Mouse (Mus musculus) neural tube, embryonic 14.5 days (tissue): ENCODE results near the gene Plpp2. TPM values are rescaled to one million over a fixed set of nuclear protein-coding genes. Genes with fewer than 3 reads are reported as not detected.

Source experiments
- ATAC-seq: fragments of 200-750 bp; cut with Nextera tagmentation; 2 replicates; pipeline ENCODE4 v1.8.0; 2017; ENCODE audit warnings: low read depth, mild to moderate bottlenecking, moderate TSS enrichment, moderate library complexity
- H3K27ac ChIP-seq: fragments of 300-500 bp; sonication (generic); 2 replicates; pipeline ENCODE4 v1.5.1; 2014; ENCODE audit warnings: low read depth, mild to moderate bottlenecking, control low read depth, low read length, moderate library complexity, mixed read lengths
- H3K27me3 ChIP-seq: fragments of 300-500 bp; sonication (generic); 2 replicates; pipeline ENCODE4 v1.6.1; 2014; ENCODE audit warnings: low read length; ENCODE audit not compliant: control insufficient read depth, insufficient read depth
- H3K36me3 ChIP-seq: fragments of 300-500 bp; sonication (generic); 2 replicates; pipeline ENCODE4 v1.6.1; 2014; ENCODE audit warnings: low read length, mixed read lengths; ENCODE audit not compliant: control insufficient read depth, insufficient read depth
- H3K4me1 ChIP-seq: fragments of 300-500 bp; sonication (generic); 2 replicates; pipeline ENCODE4 v1.6.1; 2014; ENCODE audit warnings: low read length; ENCODE audit not compliant: control insufficient read depth, insufficient read depth
- H3K4me2 ChIP-seq: fragments of 300-500 bp; sonication (generic); 2 replicates; pipeline ENCODE4 v1.6.1; 2014; ENCODE audit warnings: mild to moderate bottlenecking, low read depth, low read length, control low read depth
- H3K4me3 ChIP-seq: fragments of 300-500 bp; sonication (generic); 2 replicates; pipeline ENCODE4 v1.5.1; 2014; ENCODE audit warnings: low read depth, low read length, control low read depth, mixed read lengths
- H3K9ac ChIP-seq: fragments of 300-500 bp; sonication (generic); replicated peaks from 2 replicates; pipeline ENCODE4 v1.6.1; 2014; ENCODE audit warnings: low read depth, mild to moderate bottlenecking, control low read depth, low read length, mixed read lengths
- H3K9me3 ChIP-seq: fragments of 300-500 bp; sonication (generic); 2 replicates; pipeline ENCODE4 v1.6.1; 2016; ENCODE audit warnings: low read length; ENCODE audit not compliant: control insufficient read depth
- WGBS: fragments of 180-500 bp; shearing (Covaris S2); extraction: QIAGEN DNeasy Blood & Tissue Kit; methylation state at CpG from one replicate; pipeline ENCODE4 v1.1.7; 2014; 5-methylcytosine and 5-hydroxymethylcytosine counted together
- polyA plus RNA-seq: library from polyadenylated mRNA; unstranded; fragments of >200 nt; fragmentation: Nextera tagmentation; extraction: Ambion mirVana; gene quantifications from 2 replicates; pipeline ENCODE4 v1.2.1, GENCODE M21; 2014

Plpp2 gene
- polyA plus RNA-seq, 1 experiment from 2014 or later: 22.6 TPM

DNA sequence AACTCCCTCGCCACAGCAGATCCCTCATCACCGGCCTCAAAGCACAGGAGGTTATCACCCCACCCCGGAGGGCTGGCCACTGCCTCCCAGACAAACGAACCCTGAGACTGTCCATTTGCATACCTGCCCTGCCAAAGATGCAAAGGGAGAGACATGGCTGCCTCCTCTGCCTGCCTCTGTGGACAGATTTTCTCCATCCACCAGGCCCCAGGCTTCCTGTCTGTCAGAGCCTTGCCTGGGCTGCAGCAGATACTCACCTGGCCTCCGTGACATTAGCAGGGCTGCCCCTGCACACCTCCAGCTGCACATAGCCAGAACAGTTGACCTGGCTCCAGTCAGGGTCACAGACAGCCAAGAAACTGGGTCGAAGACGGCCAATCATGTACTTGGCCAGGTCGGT lies 3.4 kb downstream of the Plpp2 start:
- Histone ChIP-seq H3K4me1 (0 out of 2 replicates have a peak, but pooled peaks cover 3% of the 10 kb centered on the region), H3K27ac (no peak overlapping the region), H3K4me2 (no peak overlapping the region), H3K9me3 (no peaks in the 10 kb centered on the region), H3K27me3 (no peaks in the 10 kb centered on the region), H3K9ac (no peak overlapping the region), H3K36me3 (no peaks in the 10 kb centered on the region), H3K4me3 (no peak overlapping the region)
- WGBS: 73% methylated on average over 8 of the region's 8 CpGs
- no peak for ATAC-seq

DNA sequence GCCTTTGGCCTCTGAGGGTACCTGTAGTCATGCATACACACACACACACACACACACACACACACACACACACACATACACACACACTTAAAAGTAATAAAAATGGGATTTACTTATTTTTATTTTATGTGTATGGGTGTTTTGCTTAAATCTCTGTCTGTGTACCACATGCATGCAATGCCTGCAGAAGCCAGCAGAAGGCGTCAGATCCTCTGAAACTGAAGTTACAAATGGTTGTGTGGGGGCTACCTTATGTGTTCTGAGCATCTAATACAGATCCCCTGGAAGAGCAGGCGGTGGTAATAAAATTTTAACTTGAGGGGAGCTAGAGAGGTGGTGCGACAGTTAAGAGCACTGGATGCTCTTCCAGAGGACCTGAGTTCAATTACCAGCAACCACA lies 5.5 kb downstream of the Plpp2 start:
- no peak for ATAC-seq
- Histone ChIP-seq H3K27ac (no peak overlapping the region), H3K4me3 (no peak overlapping the region), H3K9me3 (no peaks in the 10 kb centered on the region), H3K4me2 (no peak overlapping the region), H3K4me1 (no peaks in the 10 kb centered on the region), H3K9ac (no peak overlapping the region), H3K36me3 (no peaks in the 10 kb centered on the region), H3K27me3 (no peaks in the 10 kb centered on the region)
- 86% methylated on average over 3 of the region's 3 CpGs for WGBS

DNA sequence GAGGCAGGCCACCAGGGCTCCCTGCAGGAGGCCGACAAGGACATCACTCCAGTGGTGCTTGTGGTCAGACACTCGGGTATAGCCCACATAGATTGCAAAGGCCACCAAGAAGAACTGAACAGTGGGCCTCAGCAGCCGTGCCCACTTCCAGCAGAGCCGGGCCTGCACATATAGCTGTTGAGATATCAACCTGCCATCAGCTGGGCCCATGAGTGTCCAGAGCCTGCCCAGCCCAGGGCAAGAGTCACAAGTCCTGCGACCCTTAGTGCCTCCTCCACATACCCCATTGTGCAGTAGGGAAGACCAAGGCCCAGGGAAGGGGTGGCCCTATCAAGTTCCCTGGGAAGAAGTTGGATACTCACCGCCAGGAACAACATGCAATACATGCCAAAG lies 6.1 kb downstream of the Plpp2 start:
- WGBS: 92% methylated on average over 6 of the region's 6 CpGs
- H3K4me3 ChIP-seq: no peak overlapping the region
- H3K4me1 ChIP-seq: no peaks in the 10 kb centered on the region
- no peak overlapping the region for H3K9ac ChIP-seq
- no peak for ATAC-seq
- H3K4me2 ChIP-seq: no peak overlapping the region
- no peaks in the 10 kb centered on the region for H3K9me3 ChIP-seq
- no peak overlapping the region for H3K27ac ChIP-seq
- H3K27me3 ChIP-seq: no peaks in the 10 kb centered on the region
- H3K36me3 ChIP-seq: no peaks in the 10 kb centered on the region

DNA sequence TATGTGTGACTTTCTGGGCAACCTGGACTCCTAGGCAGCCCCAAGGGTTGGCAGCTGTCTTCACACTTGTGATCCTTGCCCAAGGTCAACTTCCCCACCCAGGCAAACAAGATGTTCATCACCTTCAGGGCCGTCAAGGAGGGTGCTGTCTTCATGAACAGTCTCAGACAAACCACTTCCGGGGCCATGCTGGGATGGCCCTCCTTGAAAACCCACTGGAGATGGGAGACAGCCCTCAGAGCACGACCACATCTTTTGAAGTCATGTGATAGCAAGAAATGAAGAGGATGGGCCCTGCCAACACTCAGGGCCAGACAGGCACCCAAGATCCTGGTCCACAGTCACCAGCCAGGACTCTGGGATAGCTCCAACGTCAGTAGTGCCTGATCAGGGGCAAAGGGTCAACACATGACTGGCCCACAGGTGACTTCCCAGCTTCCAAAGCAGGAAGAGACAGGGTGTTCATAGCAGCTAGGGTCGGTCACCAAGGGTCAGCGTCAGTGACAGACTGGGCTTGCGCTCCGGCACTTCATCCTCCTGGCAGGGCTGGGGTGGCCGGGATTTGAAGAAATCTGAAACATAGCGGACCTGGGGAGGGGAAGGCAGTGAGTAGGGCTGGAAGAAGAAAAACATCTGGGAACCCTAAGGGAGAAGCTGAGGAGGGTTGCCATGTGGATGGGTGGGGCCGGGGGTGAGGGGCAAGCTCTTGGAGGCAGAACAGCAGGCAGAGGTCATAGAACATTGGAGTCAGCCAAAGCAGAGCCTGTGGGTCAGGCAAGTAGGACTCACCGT lies 6.7 kb downstream of the Plpp2 start:
- no peaks in the 10 kb centered on the region for H3K9me3 ChIP-seq
- 92% methylated on average over 12 of the region's 12 CpGs for WGBS
- no peaks in the 10 kb centered on the region for H3K27me3 ChIP-seq
- H3K36me3 ChIP-seq: no peaks in the 10 kb centered on the region
- H3K9ac ChIP-seq: no peak overlapping the region
- no peak overlapping the region for H3K4me2 ChIP-seq
- ATAC-seq: no peak
- H3K27ac ChIP-seq: no peak overlapping the region
- no peak overlapping the region for H3K4me3 ChIP-seq
- H3K4me1 ChIP-seq: no peaks in the 10 kb centered on the region

DNA sequence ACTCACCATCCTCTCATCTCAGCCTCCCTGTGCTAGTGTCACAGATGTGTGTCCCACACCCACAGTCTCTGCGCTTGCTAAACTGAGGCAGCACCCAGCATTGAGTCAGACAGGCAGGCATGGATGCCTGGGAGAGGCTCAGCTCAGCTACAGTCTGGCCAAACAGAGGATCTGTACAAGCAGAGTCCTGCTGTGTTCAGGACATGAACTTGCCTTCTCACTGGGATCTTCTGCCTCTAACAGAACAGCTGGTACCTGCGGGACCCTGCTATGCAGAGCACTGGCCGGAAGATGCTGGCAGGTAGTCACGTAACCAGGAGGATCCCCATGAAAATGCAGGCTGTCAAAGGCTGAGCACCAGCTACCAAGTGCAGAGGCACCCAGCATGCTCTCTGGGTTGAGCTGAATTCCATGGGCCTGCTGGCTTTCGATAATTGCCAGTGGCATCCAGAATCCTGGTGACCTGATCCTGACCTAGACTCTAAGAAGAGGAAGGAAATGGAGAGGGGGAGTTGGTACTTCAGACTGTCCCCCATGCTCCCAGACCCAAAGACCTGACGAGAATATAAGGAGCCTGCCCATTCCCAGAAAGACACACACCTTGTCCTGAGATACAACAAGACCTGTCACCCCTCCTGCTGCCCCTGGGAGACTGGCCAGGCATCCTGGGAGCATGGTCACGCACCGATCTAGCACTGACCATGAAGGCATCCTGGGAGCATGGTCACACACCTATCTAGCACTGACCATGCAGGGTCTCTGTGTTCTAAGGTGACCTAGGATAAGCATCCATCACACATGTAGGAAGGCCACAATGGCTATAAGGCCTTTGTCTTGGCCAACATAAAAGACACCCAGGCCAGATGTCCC lies 7.9 kb downstream of the Plpp2 start:
- no peak overlapping the region for H3K4me2 ChIP-seq
- H3K27me3 ChIP-seq: no peaks in the 10 kb centered on the region
- no peak for ATAC-seq
- whole genome bisulfite sequencing: 95% methylated on average over 8 of the region's 8 CpGs
- no peaks in the 10 kb centered on the region for H3K36me3 ChIP-seq
- no peaks in the 10 kb centered on the region for H3K4me1 ChIP-seq
- H3K9ac ChIP-seq: no peak overlapping the region
- H3K27ac ChIP-seq: no peak overlapping the region
- no peak overlapping the region for H3K4me3 ChIP-seq
- H3K9me3 ChIP-seq: no peaks in the 10 kb centered on the region

DNA sequence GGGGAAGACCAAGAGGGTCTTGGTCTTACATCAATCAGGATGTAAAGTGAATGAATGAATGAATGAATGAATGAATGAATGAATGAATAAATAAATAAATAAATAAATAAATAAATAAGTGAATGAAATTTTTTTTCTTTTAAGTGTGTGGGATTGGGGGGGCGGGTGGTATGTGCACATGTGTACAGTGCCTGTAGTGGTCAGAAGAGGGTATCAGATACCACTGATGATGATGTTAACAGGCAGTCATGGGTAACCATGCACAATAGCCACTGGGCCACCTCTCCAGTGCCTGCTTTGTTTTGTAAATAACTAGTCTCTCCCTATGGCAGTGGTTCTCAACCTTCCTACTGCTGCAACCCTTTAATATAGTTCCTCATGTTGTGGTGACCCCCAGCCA lies 9.2 kb downstream of the Plpp2 start:
- H3K9ac ChIP-seq: no peak overlapping the region
- no peaks in the 10 kb centered on the region for H3K27me3 ChIP-seq
- ATAC-seq: no peak
- H3K4me1 ChIP-seq: no peaks in the 10 kb centered on the region
- no peak overlapping the region for H3K27ac ChIP-seq
- H3K4me3 ChIP-seq: no peak overlapping the region
- 91% methylated on average over 1 of the region's 1 CpGs for WGBS
- H3K4me2 ChIP-seq: no peak overlapping the region
- no peaks in the 10 kb centered on the region for H3K9me3 ChIP-seq
- no peaks in the 10 kb centered on the region for H3K36me3 ChIP-seq

DNA sequence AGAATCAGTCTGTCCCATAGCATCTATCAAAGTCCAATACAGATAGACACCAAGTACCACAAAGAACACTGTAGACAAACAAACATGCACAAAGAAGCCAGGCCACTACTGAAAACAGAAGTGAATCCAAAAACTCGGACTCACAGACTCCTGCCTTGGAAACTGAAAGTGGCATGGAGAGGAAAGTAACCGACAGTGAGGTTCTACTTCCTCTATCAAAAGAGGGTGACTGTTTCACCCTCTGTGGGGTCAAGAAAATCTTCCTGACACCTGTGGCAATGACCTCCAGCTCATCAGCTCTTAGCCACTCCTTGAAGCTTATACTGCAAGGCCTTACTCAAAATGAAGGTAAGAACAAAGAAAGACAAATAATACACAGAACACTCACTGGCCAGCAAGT lies 26.9 kb downstream of the Plpp2 start:
- H3K4me1 ChIP-seq: no peaks in the 10 kb centered on the region
- no peaks in the 10 kb centered on the region for H3K9me3 ChIP-seq
- no peak overlapping the region for H3K27ac ChIP-seq
- WGBS: 79% methylated on average over 2 of the region's 2 CpGs
- H3K4me3 ChIP-seq: no peak overlapping the region
- H3K9ac ChIP-seq: no peak overlapping the region
- ATAC-seq: no peak
- H3K27me3 ChIP-seq: no peaks in the 10 kb centered on the region
- no peaks in the 10 kb centered on the region for H3K36me3 ChIP-seq
- no peak overlapping the region for H3K4me2 ChIP-seq

DNA sequence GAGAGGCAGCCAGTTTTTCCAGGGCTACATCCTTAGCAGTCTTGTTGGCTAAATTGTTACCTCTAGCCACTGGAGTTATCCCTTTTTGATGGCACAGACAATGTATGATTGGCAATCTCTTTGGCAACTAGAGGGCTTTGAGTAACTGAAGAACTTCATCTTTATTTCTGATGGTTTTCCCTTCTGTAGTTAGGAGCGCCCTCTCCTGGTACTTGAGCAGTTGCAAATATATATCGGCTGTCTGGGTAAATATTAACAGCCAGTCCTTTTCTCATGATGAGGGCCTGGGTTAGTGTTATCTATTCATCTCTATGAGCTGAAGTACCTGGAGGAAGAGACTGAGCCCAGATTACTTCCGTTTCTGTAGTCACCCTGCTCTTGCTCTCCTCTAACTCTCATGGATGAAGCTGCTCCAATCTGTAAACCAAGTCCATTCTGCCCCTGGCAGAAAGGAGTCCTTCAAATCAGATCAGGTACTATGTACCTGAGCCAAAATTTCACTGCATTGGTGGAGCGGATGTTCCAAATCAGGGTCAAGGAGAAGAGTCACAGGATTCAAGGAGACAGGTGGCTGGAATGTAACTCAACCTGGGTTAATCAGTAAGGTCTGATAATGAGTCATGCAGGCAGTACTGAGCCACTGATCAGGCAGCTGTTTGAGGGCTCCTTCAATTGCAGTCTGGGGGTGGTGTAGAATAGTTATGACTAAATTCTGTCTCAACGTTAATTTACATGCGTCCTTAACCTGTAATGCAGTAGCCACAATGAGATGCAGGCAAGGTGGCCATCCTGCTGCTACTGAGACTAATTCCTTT lies 30.6 kb downstream of the Plpp2 start:
- H3K36me3 ChIP-seq: no peaks in the 10 kb centered on the region
- H3K9me3 ChIP-seq: no peaks in the 10 kb centered on the region
- no peaks in the 10 kb centered on the region for H3K4me1 ChIP-seq
- H3K27me3 ChIP-seq: no peaks in the 10 kb centered on the region
- no peak for ATAC-seq
- no peak overlapping the region for H3K27ac ChIP-seq
- H3K4me3 ChIP-seq: no peak overlapping the region
- H3K9ac ChIP-seq: no peak overlapping the region
- 63% methylated on average over 6 of the region's 6 CpGs for WGBS
- H3K4me2 ChIP-seq: no peak overlapping the region
